Mouse (Mus musculus) heart, postnatal 0 days (tissue): ENCODE data around the gene Esrrg. TPM values are rescaled to one million over a fixed set of nuclear protein-coding genes. Genes with fewer than 3 reads are reported as not detected.

Experiments
- ATAC-seq: fragments of 200-750 bp; cut with Nextera tagmentation; 2 replicates; pipeline ENCODE4 v1.8.0; 2017; ENCODE audit warnings: low read depth, moderate number of reproducible peaks, moderate library complexity; ENCODE audit not compliant: insufficient read depth
- DNase-seq: peaks from one replicate; pipeline ENCODE4 v3.0.0-alpha.2; 2016; ENCODE audit warnings: low spot score
- H3K27ac ChIP-seq: fragments of 300-500 bp; sonication (generic); 2 replicates; pipeline ENCODE4 v1.5.1; 2014; ENCODE audit warnings: low read depth, mild to moderate bottlenecking
- H3K27me3 ChIP-seq: fragments of 300-500 bp; sonication (generic); 2 replicates; pipeline ENCODE4 v1.6.1; 2014; ENCODE audit warnings: low read length, mixed read lengths; ENCODE audit not compliant: control insufficient read depth, insufficient read depth
- H3K36me3 ChIP-seq: fragments of 300-500 bp; sonication (generic); replicated peaks from 2 replicates; pipeline ENCODE4 v1.6.1; 2014; ENCODE audit warnings: low read length, mixed read lengths; ENCODE audit not compliant: control insufficient read depth, insufficient read depth
- H3K4me1 ChIP-seq: fragments of 300-500 bp; sonication (generic); 2 replicates; pipeline ENCODE4 v1.6.1; 2014; ENCODE audit warnings: antibody characterized with exemption; ENCODE audit not compliant: control insufficient read depth, insufficient read depth
- H3K4me2 ChIP-seq: fragments of 300-500 bp; sonication (generic); 2 replicates; pipeline ENCODE4 v1.6.1; 2014; ENCODE audit warnings: low read depth, mild to moderate bottlenecking, low read length, moderate library complexity
- H3K4me3 ChIP-seq: fragments of 300-500 bp; sonication (generic); 2 replicates; pipeline ENCODE4 v1.5.1; 2014; ENCODE audit warnings: low read depth, low read length
- H3K9ac ChIP-seq: fragments of 300-500 bp; sonication (generic); replicated peaks from 2 replicates; pipeline ENCODE4 v1.6.1; 2014; ENCODE audit warnings: low read depth, low read length, mixed read lengths
- H3K9me3 ChIP-seq: fragments of 300-500 bp; sonication (generic); replicated peaks from 2 replicates; pipeline ENCODE4 v1.6.1; 2016; ENCODE audit warnings: low read length; ENCODE audit not compliant: control insufficient read depth
- CTCF ChIP-seq: IDR thresholded peaks from 2 replicates; pipeline ENCODE4 v1.5.1; 2016; ENCODE audit warnings: antibody characterized with exemption, control low read depth, low read depth
- EP300 ChIP-seq: IDR thresholded peaks from 2 replicates; pipeline ENCODE4 v1.6.1; 2016; ENCODE audit warnings: antibody characterized with exemption, low read depth
- WGBS: fragments of 180-500 bp; shearing (Covaris S2); extraction: QIAGEN DNeasy Blood & Tissue Kit; methylation state at CpG from one replicate; pipeline ENCODE4 v1.1.7; 2014; 5-methylcytosine and 5-hydroxymethylcytosine counted together
- polyA plus RNA-seq: library from polyadenylated mRNA; unstranded; fragments of >200 nt; fragmentation: Nextera tagmentation; extraction: Ambion mirVana; gene quantifications from 2 replicates; pipeline ENCODE4 v1.2.1, GENCODE M21; 2015
- total RNA-seq: library from RNA; depleted of rRNA; stranded (reverse); fragments of >200 nt; gene quantifications from 2 replicates; pipeline ENCODE4 v1.2.3, GENCODE M21; 2014; ENCODE audit warnings: low replicate concordance

The Esrrg gene
- total and polyA plus RNA-seq, 2 experiments from 2014 or later, result 11.5 to 16.8 TPM

DNA sequence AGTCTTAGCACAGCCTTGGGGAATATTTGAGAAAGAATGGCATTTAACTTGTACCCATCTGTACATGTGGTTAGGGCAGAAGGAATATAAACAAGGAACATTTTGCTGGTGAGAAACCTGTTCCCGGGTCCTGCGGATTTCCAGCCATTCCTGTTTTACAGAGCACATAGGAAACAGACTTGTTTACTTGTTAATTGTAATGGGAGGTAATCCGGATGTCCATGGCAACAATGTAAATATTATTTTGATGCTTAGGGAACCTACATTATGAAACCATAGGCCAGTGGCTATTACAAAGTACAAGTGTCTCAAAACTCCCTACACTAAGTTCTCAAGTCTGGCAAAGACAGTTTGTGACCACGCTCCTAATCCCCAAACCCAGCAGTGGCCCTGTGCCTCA, 290.9 kb downstream of the Esrrg start:
- Histone ChIP-seq H3K9me3 (no peaks in the 10 kb centered on the region), H3K27me3 (no peaks in the 10 kb centered on the region), H3K36me3 (no peaks in the 10 kb centered on the region), H3K4me2 (no peak overlapping the region), H3K4me1 (peaks cover 22% of the 10 kb centered on the region), H3K9ac (no peak overlapping the region), H3K4me3 (no peak overlapping the region), H3K27ac (no peak overlapping the region)
- ATAC-seq (no peak), DNase-seq (no peak)
- WGBS, result 66% methylated on average over 4 of the region's 4 CpGs
- no peak for TF ChIP-seq CTCF
- TF ChIP-seq EP300, result no peak

DNA sequence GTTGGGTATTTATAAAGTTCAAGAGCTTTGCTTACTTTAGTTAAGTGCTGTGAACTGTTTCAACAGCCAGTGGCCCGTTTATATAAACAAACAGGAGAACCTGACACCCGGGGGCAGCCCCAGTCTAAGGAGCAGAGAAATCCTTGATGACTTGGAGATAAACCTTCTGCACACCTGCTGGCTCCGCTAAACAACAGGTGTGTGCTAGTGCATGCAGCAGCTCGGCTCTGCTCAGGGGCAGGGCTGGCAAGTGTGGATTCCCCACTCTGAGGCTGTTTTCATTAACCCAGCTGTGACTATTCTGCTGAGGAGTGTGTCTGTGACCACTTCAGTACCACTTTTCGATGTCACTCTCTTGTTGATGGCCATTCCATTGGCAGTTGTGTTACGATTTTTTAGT, 292.2 kb downstream of the Esrrg start:
- H3K9me3 ChIP-seq, result no peaks in the 10 kb centered on the region
- H3K9ac ChIP-seq, result no peak overlapping the region
- ATAC-seq (no peak), DNase-seq (no peak)
- H3K4me2 ChIP-seq, result no peak overlapping the region
- H3K27me3 ChIP-seq, result no peaks in the 10 kb centered on the region
- no peak overlapping the region for H3K27ac ChIP-seq
- peaks cover 15% of the 10 kb centered on the region for H3K4me1 ChIP-seq
- no peaks in the 10 kb centered on the region for H3K36me3 ChIP-seq
- WGBS, result 61% methylated on average over 6 of the region's 6 CpGs
- no peak overlapping the region for H3K4me3 ChIP-seq
- TF ChIP-seq EP300 (no peak), CTCF (no peak)

GRCm38 (mm10) chr1:187902176-187902575, 293.6 kb downstream of the Esrrg start:
- Histone ChIP-seq H3K4me1 (peaks cover 8% of the 10 kb centered on the region; the same call in 1 of the 2 replicates), H3K4me2 (no peak overlapping the region), H3K27me3 (no peaks in the 10 kb centered on the region), H3K9ac (no peak overlapping the region), H3K4me3 (no peak overlapping the region), H3K9me3 (no peaks in the 10 kb centered on the region), H3K27ac (no peak overlapping the region), H3K36me3 (no peaks in the 10 kb centered on the region)
- WGBS, result 47% methylated on average over 3 of the region's 3 CpGs
- TF ChIP-seq CTCF (no peak), EP300 (no peak)
- DNase-seq (no peak), ATAC-seq (no peak)

- no peak for ATAC-seq
- Histone ChIP-seq H3K27me3 (no peaks in the 10 kb centered on the region), H3K36me3 (no peaks in the 10 kb centered on the region), H3K9me3 (no peaks in the 10 kb centered on the region), H3K4me1 (peaks cover 16% of the 10 kb centered on the region; the same call in 1 of the 2 replicates), H3K4me3 (no peak overlapping the region), H3K27ac (no peak overlapping the region), H3K9ac (no peak overlapping the region), H3K4me2 (no peak overlapping the region)
- WGBS, result 60% methylated on average over 4 of the region's 4 CpGs
- TF ChIP-seq EP300, result no peak
- no peak for TF ChIP-seq CTCF
- no peak for DNase-seq
Observed at GRCm38 (mm10) chr1:187904731-187905130, 296.1 kb downstream of the Esrrg start.

DNA sequence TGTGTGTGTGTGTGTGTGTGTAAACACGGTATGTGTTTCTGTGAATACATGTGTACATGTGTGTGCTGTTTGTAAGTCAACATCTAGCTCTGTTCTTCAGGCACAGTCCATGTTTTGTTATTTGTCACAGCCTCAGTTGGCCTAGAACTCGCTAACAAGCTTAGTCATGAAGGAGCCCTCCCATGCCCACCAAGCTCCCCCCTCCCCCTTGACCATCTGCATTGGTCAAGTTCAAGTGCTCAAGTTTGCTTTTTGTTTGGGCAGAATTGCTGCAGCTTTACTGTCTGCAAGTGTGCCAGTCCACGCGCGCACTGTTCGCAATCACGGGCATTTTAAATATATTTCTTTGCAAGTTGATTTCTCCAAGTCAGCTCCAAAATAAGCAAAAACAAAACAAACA, 298.8 kb downstream of the Esrrg start:
- ATAC-seq (no peak), DNase-seq (no peak)

GRCm38 (mm10) chr1:187907871-187908270, 299.3 kb downstream of the Esrrg start:
- peak; percentile 47 for DNase-seq
- WGBS, result 13% methylated on average over 3 of the region's 3 CpGs

More for the DNA sequence above, 298.8 kb downstream of the Esrrg start:
- Histone ChIP-seq H3K4me1 (peaks cover 22% of the 10 kb centered on the region), H3K36me3 (no peaks in the 10 kb centered on the region), H3K27me3 (no peaks in the 10 kb centered on the region), H3K4me2 (no peak overlapping the region), H3K27ac (peak overlapping the region; percentile 72), H3K9ac (0 out of 2 replicates have a peak overlapping the region, but pooled peaks have one; percentile 18), H3K4me3 (no peak overlapping the region), H3K9me3 (no peaks in the 10 kb centered on the region)
- 74% methylated on average over 7 of the region's 7 CpGs for whole genome bisulfite sequencing
- TF ChIP-seq CTCF, result no peak
- TF ChIP-seq EP300, result no peak

More at GRCm38 (mm10) chr1:187907871-187908270, 299.3 kb downstream of the Esrrg start:
- Histone ChIP-seq H3K27ac (peak overlapping the region; percentile 72), H3K9me3 (no peaks in the 10 kb centered on the region), H3K4me1 (peaks cover 21% of the 10 kb centered on the region), H3K4me3 (no peak overlapping the region), H3K27me3 (no peaks in the 10 kb centered on the region), H3K36me3 (no peaks in the 10 kb centered on the region), H3K9ac (0 out of 2 replicates have a peak overlapping the region, but pooled peaks have one; percentile 18), H3K4me2 (no peak overlapping the region)
- no peak for ATAC-seq
- no peak for TF ChIP-seq EP300
- TF ChIP-seq CTCF, result no peak
